Mouse (Mus musculus) hindbrain, embryonic 15.5 days (tissue): Measurements from ENCODE around the gene Wdr75. TPM values are rescaled to one million over a fixed set of nuclear protein-coding genes. Genes with fewer than 3 reads are reported as not detected.

Experiments
- ATAC-seq: fragments of 200-750 bp; cut with Nextera tagmentation; 2 replicates; pipeline ENCODE4 v1.8.0; 2017; ENCODE audit warnings: low read depth, moderate number of reproducible peaks, moderate TSS enrichment; ENCODE audit not compliant: low FRiP score
- H3K27ac ChIP-seq: fragments of 300-500 bp; sonication (generic); replicated peaks from 2 replicates; pipeline ENCODE4 v1.5.1; 2015; ENCODE audit warnings: mild to moderate bottlenecking, inconsistent platforms
- H3K27me3 ChIP-seq: fragments of 300-500 bp; sonication (generic); 2 replicates; pipeline ENCODE4 v1.6.1; 2015; ENCODE audit warnings: control low read depth, inconsistent platforms
- H3K36me3 ChIP-seq: fragments of 300-500 bp; sonication (generic); 2 replicates; pipeline ENCODE4 v1.6.1; 2015; ENCODE audit warnings: control low read depth, inconsistent platforms
- H3K4me1 ChIP-seq: fragments of 300-500 bp; sonication (generic); replicated peaks from 2 replicates; pipeline ENCODE4 v1.6.1; 2015; ENCODE audit warnings: control low read depth, inconsistent platforms
- H3K4me2 ChIP-seq: fragments of 300-500 bp; sonication (generic); 2 replicates; pipeline ENCODE4 v1.6.1; 2015; ENCODE audit warnings: moderate library complexity, mild to moderate bottlenecking, inconsistent platforms
- H3K4me3 ChIP-seq: fragments of 300-500 bp; sonication (generic); 2 replicates; pipeline ENCODE4 v1.5.1; 2015; ENCODE audit warnings: mild to moderate bottlenecking, inconsistent platforms
- H3K9ac ChIP-seq: fragments of 300-500 bp; sonication (generic); 2 replicates; pipeline ENCODE4 v1.6.1; 2015; ENCODE audit warnings: inconsistent platforms
- H3K9me3 ChIP-seq: fragments of 300-500 bp; sonication (generic); 2 replicates; pipeline ENCODE4 v1.6.1; 2016; ENCODE audit warnings: control low read depth, inconsistent platforms
- WGBS: fragments of 180-500 bp; shearing (Covaris S2); methylation state at CpG from one replicate; pipeline ENCODE4 v1.1.7; 2015; 5-methylcytosine and 5-hydroxymethylcytosine counted together
- polyA plus RNA-seq: library from polyadenylated mRNA; unstranded; fragments of >200 nt; fragmentation: Nextera tagmentation; extraction: Ambion mirVana; gene quantifications from 2 replicates; pipeline ENCODE4 v1.2.1, GENCODE M21; 2015

Gene Wdr75
- polyA plus RNA-seq, 1 experiment from 2014 or later = 54.5 TPM

DNA sequence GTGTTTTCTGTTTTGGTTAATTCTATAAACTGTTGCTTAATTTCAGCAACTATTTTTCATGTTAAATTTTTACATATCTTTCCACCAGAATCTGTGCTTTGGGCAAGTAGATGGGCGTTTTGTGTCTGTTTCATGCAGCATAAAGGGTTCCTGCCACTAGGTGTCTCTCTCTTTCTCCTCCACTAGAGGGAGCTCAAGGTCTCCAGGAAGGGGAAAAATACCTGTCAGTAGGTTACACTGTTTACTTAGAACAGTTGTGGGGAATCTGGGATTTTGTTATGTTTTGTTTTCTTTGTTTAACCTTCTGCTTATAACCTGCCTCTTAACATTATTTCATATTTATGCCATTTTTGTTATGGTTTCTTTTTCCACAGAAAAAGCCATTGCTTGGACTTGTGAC, 21.9 kb downstream of the Wdr75 start:
- 21% methylated on average over 1 of the region's 1 CpGs for WGBS
- Histone ChIP-seq H3K9me3 (no peaks in the 10 kb centered on the region), H3K36me3 (peaks cover 72% of the 10 kb centered on the region), H3K4me2 (no peak overlapping the region), H3K4me1 (no peaks in the 10 kb centered on the region), H3K4me3 (no peak overlapping the region), H3K9ac (no peak overlapping the region), H3K27me3 (no peaks in the 10 kb centered on the region), H3K27ac (no peak overlapping the region)
- ATAC-seq = no peak

GRCm38 (mm10) chr1:45818564-45818963, 23.6 kb downstream of the Wdr75 start:
- no peak for ATAC-seq
- 64% methylated on average over 9 of the region's 9 CpGs for WGBS
- H3K4me2 ChIP-seq = no peak overlapping the region
- H3K4me1 ChIP-seq = no peaks in the 10 kb centered on the region
- no peaks in the 10 kb centered on the region for H3K27me3 ChIP-seq
- peaks cover 76% of the 10 kb centered on the region for H3K36me3 ChIP-seq
- no peak overlapping the region for H3K4me3 ChIP-seq
- H3K27ac ChIP-seq = no peak overlapping the region
- H3K9me3 ChIP-seq = no peaks in the 10 kb centered on the region
- H3K9ac ChIP-seq = no peak overlapping the region

- H3K4me3 ChIP-seq = no peak overlapping the region
- 74% methylated on average over 1 of the region's 1 CpGs for WGBS
- no peak for ATAC-seq
Observed at GRCm38 (mm10) chr1:45824441-45824840, 29.5 kb downstream of the Wdr75 start.

DNA sequence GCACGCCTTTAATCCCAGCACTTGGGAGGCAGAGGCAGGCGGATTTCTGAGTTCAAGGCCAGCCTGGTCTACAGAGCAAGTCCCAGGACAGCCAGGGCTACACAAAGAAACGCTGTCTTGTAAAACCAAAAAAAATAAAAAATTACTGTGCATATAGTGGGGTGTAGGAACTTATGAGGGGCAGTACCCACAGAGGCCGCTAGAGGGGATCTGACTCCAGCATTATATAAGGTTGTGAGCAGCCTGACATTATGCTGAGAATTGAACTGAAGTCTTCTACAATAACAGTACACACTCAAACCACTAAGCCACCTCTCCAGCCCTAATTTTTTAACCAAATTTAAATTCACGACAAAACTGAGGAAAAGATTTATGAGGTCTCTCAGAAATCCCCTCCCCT, 30.2 kb downstream of the Wdr75 start:
- 58% methylated on average over 5 of the region's 5 CpGs for WGBS
- Histone ChIP-seq H3K36me3 (peaks cover 42% of the 10 kb centered on the region), H3K9ac (no peak overlapping the region), H3K4me2 (no peak overlapping the region), H3K4me1 (no peaks in the 10 kb centered on the region), H3K27me3 (no peaks in the 10 kb centered on the region), H3K27ac (no peak overlapping the region), H3K4me3 (no peak overlapping the region), H3K9me3 (no peaks in the 10 kb centered on the region)
- ATAC-seq = peak; percentile 87

More at GRCm38 (mm10) chr1:45824441-45824840, 29.5 kb downstream of the Wdr75 start:
- Histone ChIP-seq H3K36me3 (peaks cover 47% of the 10 kb centered on the region), H3K9ac (no peak overlapping the region), H3K27ac (no peak overlapping the region), H3K27me3 (no peaks in the 10 kb centered on the region), H3K4me1 (no peaks in the 10 kb centered on the region), H3K4me2 (no peak overlapping the region), H3K9me3 (no peaks in the 10 kb centered on the region)

DNA sequence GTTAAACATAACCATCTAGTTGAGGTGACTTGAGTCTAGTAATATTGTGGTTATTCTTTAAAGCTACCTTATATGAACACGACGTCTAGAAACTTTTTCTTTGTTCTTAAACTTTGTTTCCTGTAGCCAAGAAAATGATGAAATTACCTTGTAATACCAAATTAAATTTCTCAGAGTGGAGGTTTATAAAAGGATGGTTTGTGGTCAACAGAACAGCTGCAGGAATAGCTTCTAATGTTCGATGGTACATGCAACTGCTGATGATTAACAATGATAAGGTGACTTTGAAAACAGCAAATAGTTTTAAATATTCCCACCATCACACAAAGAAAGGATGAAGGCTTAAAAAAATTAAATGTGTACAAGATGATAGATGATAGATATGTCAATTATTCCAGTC, 30.7 kb downstream of the Wdr75 start:
- H3K27ac ChIP-seq = no peak overlapping the region
- H3K27me3 ChIP-seq = no peaks in the 10 kb centered on the region
- peaks cover 38% of the 10 kb centered on the region for H3K36me3 ChIP-seq
- no peaks in the 10 kb centered on the region for H3K4me1 ChIP-seq
- no peak overlapping the region for H3K4me3 ChIP-seq
- no peak for ATAC-seq
- no peak overlapping the region for H3K9ac ChIP-seq
- H3K4me2 ChIP-seq = no peak overlapping the region
- no peaks in the 10 kb centered on the region for H3K9me3 ChIP-seq
- 95% methylated on average over 3 of the region's 3 CpGs for WGBS

DNA sequence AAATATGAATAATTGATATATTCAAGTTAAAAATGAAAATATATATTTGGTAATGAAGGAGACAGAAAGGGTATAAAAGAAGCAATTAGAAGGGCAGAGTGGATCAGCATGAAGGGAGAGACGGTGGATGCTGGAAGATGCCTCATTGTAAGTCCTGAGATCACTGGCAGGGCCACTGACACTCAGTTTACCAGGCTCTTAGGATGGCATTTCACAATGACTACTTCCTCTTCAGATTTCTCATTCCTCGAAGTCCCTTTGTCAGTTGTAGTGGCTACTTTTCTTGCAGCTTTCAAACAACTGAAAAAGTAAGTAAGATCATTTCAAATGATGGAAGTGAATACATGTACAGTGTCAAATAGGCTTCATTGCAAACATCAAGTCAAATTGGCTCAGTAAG, 31.2 kb downstream of the Wdr75 start:
- no peaks in the 10 kb centered on the region for H3K27me3 ChIP-seq
- no peak overlapping the region for H3K27ac ChIP-seq
- WGBS = 84% methylated on average over 2 of the region's 2 CpGs
- H3K4me1 ChIP-seq = no peaks in the 10 kb centered on the region
- H3K9me3 ChIP-seq = no peaks in the 10 kb centered on the region
- peaks cover 33% of the 10 kb centered on the region for H3K36me3 ChIP-seq
- no peak overlapping the region for H3K9ac ChIP-seq
- H3K4me2 ChIP-seq = no peak overlapping the region
- no peak overlapping the region for H3K4me3 ChIP-seq
- ATAC-seq = no peak

DNA sequence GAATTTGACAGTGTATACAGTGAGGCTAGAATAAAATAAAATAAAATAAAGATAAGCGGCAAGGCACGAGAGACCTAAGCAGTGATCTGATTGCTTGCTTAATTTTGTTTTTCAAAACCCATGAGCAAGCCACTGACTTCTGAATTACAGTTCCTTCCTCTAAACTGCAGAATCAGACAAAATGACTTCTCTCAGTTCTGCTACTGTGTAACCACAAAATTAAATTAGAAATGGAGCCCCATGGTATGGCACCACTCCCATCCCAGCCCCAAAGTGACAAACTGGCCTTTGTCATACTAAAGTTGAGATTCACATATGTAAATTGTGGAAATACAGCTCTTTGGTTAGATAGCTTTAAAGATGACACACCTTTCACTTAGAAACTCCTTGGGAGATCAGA, 31.8 kb downstream of the Wdr75 start:
- no peak for ATAC-seq
- no peak overlapping the region for H3K4me2 ChIP-seq
- no peaks in the 10 kb centered on the region for H3K27me3 ChIP-seq
- H3K4me3 ChIP-seq = no peak overlapping the region
- no peak overlapping the region for H3K9ac ChIP-seq
- no peaks in the 10 kb centered on the region for H3K4me1 ChIP-seq
- H3K36me3 ChIP-seq = peaks cover 27% of the 10 kb centered on the region
- no peaks in the 10 kb centered on the region for H3K9me3 ChIP-seq
- H3K27ac ChIP-seq = no peak overlapping the region
- WGBS = 84% methylated on average over 2 of the region's 2 CpGs

GRCm38 (mm10) chr1:45830453-45831206, 35.7 kb downstream of the Wdr75 start:
- H3K27ac ChIP-seq = no peak overlapping the region
- H3K27me3 ChIP-seq = no peaks in the 10 kb centered on the region
- no peak for ATAC-seq
- H3K36me3 ChIP-seq = no peaks in the 10 kb centered on the region
- H3K4me1 ChIP-seq = no peaks in the 10 kb centered on the region
- H3K4me2 ChIP-seq = no peak overlapping the region
- 92% methylated on average over 8 of the region's 8 CpGs for WGBS
- H3K9me3 ChIP-seq = no peaks in the 10 kb centered on the region
- no peak overlapping the region for H3K4me3 ChIP-seq
- no peak overlapping the region for H3K9ac ChIP-seq

DNA sequence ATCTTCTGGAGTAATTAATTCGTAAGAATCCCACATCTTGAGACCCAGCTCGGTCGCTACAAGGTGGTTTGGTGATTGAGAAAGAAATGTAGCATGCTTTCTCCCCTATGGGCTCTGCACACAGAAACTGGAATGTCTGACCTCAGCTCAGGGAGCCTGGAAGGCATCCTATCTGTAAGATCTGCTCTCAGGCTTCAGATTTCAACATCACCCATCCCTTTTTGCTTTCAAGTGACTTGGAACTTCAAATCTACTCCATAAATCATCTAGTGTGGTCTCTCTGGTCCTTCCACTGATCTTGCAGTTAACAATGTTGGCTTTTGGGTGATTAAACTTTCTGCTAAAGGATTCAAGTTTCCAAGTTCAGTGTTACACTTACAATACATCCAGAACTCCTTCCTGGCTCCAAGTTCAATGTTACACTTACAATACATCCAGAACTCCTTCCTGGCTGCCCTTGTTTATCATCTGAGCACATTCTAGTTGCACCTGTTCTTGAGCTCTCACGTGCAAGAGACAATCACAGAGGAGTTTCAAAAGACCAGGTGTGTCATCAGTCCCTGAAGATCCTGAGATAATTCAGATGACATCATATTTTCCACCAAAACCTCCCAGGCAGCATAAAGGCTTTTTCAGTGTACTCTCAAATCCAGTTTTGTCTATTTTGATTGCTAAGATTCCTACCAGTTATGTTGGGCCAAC, 40.5 kb downstream of the Wdr75 start:
- no peak overlapping the region for H3K4me2 ChIP-seq
- H3K4me3 ChIP-seq = no peak overlapping the region
- H3K27me3 ChIP-seq = no peaks in the 10 kb centered on the region
- H3K9me3 ChIP-seq = no peaks in the 10 kb centered on the region
- H3K9ac ChIP-seq = no peak overlapping the region
- no peaks in the 10 kb centered on the region for H3K36me3 ChIP-seq
- no peaks in the 10 kb centered on the region for H3K4me1 ChIP-seq
- ATAC-seq = no peak
- WGBS = 85% methylated on average over 4 of the region's 4 CpGs
- H3K27ac ChIP-seq = no peak overlapping the region

- H3K9ac ChIP-seq = no peak overlapping the region
- peak; percentile 48; the same call in 1 of the 2 replicates for ATAC-seq
- 66% methylated on average over 4 of the region's 4 CpGs for WGBS
Observed at GRCm38 (mm10) chr1:45837736-45838135, 42.8 kb downstream of the Wdr75 start.

GRCm38 (mm10) chr1:45838271-45838670, 43.3 kb downstream of the Wdr75 start:
- H3K36me3 ChIP-seq = no peaks in the 10 kb centered on the region

More at GRCm38 (mm10) chr1:45837736-45838135, 42.8 kb downstream of the Wdr75 start:
- Histone ChIP-seq H3K27ac (no peak overlapping the region), H3K9me3 (no peaks in the 10 kb centered on the region), H3K4me3 (no peak overlapping the region), H3K4me1 (no peaks in the 10 kb centered on the region), H3K36me3 (no peaks in the 10 kb centered on the region), H3K4me2 (no peak overlapping the region), H3K27me3 (no peaks in the 10 kb centered on the region)

GRCm38 (mm10) chr1:45845466-45845865, 50.5 kb downstream of the Wdr75 start:
- H3K36me3 ChIP-seq = no peaks in the 10 kb centered on the region
- ATAC-seq = no peak
- H3K4me1 ChIP-seq = no peaks in the 10 kb centered on the region
- H3K4me2 ChIP-seq = no peak overlapping the region
- H3K27me3 ChIP-seq = no peaks in the 10 kb centered on the region
- no peak overlapping the region for H3K9ac ChIP-seq
- WGBS = 90% methylated on average over 1 of the region's 1 CpGs
- no peak overlapping the region for H3K4me3 ChIP-seq
- no peak overlapping the region for H3K27ac ChIP-seq
- no peaks in the 10 kb centered on the region for H3K9me3 ChIP-seq

More at GRCm38 (mm10) chr1:45838271-45838670, 43.3 kb downstream of the Wdr75 start:
- no peak overlapping the region for H3K9ac ChIP-seq
- H3K27ac ChIP-seq = no peak overlapping the region
- H3K4me2 ChIP-seq = no peak overlapping the region
- H3K4me3 ChIP-seq = no peak overlapping the region
- H3K4me1 ChIP-seq = no peaks in the 10 kb centered on the region
- H3K27me3 ChIP-seq = no peaks in the 10 kb centered on the region
- no peaks in the 10 kb centered on the region for H3K9me3 ChIP-seq
- ATAC-seq = no peak
